Mouse (Mus musculus): ENCODE measurements around the gene Rpl36al.

- TF ChIP-seq POLR2A (IDR thresholded peaks at IDR 0.05; ENCODE audit: extremely low read depth, insufficient read depth, low read length): no peak
- TF ChIP-seq CTCF (IDR thresholded peaks at IDR 0.05; ENCODE audit: low read depth, low read length): no peak
These were observed 32.7 kb upstream of the Rpl36al start for GRCm38 (mm10) chr12:69216587-69216986.

Data from liver, adult 2 months (tissue).